Mouse (Mus musculus) G1E (cell line): ENCODE data around the gene Fyco1. TPM values are rescaled to one million over a fixed set of nuclear protein-coding genes. Genes with fewer than 3 reads are reported as not detected.

Source experiments
- ATAC-seq: 2 replicates; pipeline ENCODE4 v1.8.0; 2016; ENCODE audit warnings: mild to moderate bottlenecking; ENCODE audit not compliant: insufficient number of reproducible peaks, poor library complexity, low FRiP score, severe bottlenecking; ENCODE audit errors: extremely low read depth
- DNase-seq: peaks from one replicate; pipeline ENCODE4 v3.0.0; 2012; ENCODE audit warnings: low spot score
- H3K27me3 ChIP-seq: 2 replicates; pipeline ENCODE4 v1.6.1; 2012; ENCODE audit warnings: mild to moderate bottlenecking, low read length, inconsistent platforms; ENCODE audit not compliant: insufficient read depth
- H3K36me3 ChIP-seq: replicated peaks from 2 replicates; pipeline ENCODE3; 2012; ENCODE audit warnings: mild to moderate bottlenecking, inconsistent platforms
- H3K4me1 ChIP-seq: 2 replicates; pipeline ENCODE4 v1.6.1; 2012; ENCODE audit warnings: low read depth, low read length, inconsistent platforms, mixed read lengths; ENCODE audit not compliant: insufficient read depth
- H3K4me3 ChIP-seq: 2 replicates; pipeline ENCODE4 v1.5.1; 2012; ENCODE audit warnings: low read depth, mild to moderate bottlenecking, inconsistent platforms, low read length, moderate library complexity, mixed read lengths
- H3K9me3 ChIP-seq: replicated peaks from 2 replicates; pipeline ENCODE4 v1.6.1; 2012; ENCODE audit warnings: inconsistent platforms
- CTCF ChIP-seq: IDR thresholded peaks from 2 replicates; pipeline ENCODE4 v1.5.1; 2012; ENCODE audit warnings: low read depth, low read length, inconsistent platforms, mixed read lengths
- GATA1 ChIP-seq: IDR thresholded peaks from 2 replicates; pipeline ENCODE4 v1.6.1; 2012; ENCODE audit warnings: borderline replicate concordance, low read length, inconsistent platforms, mixed read lengths
- GATA2 ChIP-seq: IDR thresholded peaks from 2 replicates; pipeline ENCODE4 v1.6.1; 2012; ENCODE audit warnings: low read depth, low read length, inconsistent platforms, borderline replicate concordance
- POLR2AphosphoS5 ChIP-seq: IDR thresholded peaks from 2 replicates; pipeline ENCODE4 v1.6.1; 2012; ENCODE audit warnings: low read depth, low read length, inconsistent platforms; ENCODE audit not compliant: insufficient replicate concordance
- TAL1 ChIP-seq: conservative IDR thresholded peaks from 2 replicates; pipeline ENCODE4 v1.6.1; 2012; ENCODE audit warnings: low read depth, low read length, inconsistent platforms, mixed read lengths
- polyA plus RNA-seq: library from polyadenylated mRNA; stranded (reverse); fragments of >175 nt; gene quantifications from 2 replicates; pipeline ENCODE4 v1.2.3, GENCODE M21; 2012
- total RNA-seq, 2 experiments: library from RNA; stranded (forward) in 1 of 2; stranded (reverse) in 1 of 2; fragments of 200-1000 nt in 1 of 2; fragments of >200 nt in 1 of 2; fragmentation: Nextera tagmentation in 1 of 2; gene quantifications; 2 replicates each; pipeline ENCODE4 v1.2.3; 2014 to 2017

The Fyco1 gene
- total and polyA plus RNA-seq, 3 experiments = 2.4 to 29.6 (median 12.1) TPM

DNA sequence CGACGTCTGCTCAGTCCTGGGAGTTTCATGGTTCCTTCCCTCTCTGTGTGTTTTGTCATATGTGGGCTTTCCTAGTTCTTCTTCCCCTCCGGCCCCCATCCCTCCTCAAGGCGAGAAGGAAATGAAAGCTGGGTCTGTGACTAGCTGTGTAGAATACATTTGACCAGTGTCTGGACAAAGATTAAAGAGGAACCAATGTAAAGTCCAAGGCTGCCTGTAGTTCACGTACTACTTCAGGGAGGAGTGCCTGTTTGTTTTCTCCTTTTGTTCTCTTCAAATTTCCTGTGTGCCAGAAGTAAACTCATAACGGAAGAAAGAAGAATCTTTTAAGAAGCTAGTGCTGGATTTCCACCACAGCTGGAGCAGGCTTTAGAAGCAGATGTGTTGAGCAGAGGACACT is 82.2 kb downstream of the Fyco1 start:
- Histone ChIP-seq H3K4me3 (no peak overlapping the region), H3K4me1 (peaks cover 2% of the 10 kb centered on the region; the same call in 1 of the 2 replicates), H3K36me3 (no peaks in the 10 kb centered on the region), H3K9me3 (no peaks in the 10 kb centered on the region), H3K27me3 (peaks cover 26% of the 10 kb centered on the region)
- ATAC-seq (no peak), DNase-seq (no peak)
- no peak for TF ChIP-seq POLR2AphosphoS5
- no peak for TF ChIP-seq CTCF
- TF ChIP-seq TAL1 = no peak
- TF ChIP-seq GATA2 = no peak
- TF ChIP-seq GATA1 = no peak

DNA sequence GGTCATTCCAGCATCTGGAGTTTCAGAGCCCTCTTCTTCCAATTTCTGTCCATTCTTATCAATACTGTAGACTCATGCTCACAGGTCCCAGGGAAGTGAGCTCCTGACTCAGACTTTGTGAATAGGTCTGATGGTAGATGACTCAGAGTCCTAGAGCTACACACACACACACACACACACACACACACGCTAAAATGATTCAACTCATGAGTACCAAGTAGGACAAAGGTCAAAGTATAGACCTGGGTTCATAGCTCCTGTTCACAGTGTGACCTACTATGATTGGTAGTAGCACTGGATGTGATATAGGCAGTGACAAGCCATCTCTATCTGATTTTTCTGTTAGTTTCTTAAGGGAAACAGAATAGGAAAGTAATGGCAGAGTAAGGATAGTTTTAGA is 83.3 kb downstream of the Fyco1 start:
- Histone ChIP-seq H3K27me3 (peaks cover 23% of the 10 kb centered on the region), H3K36me3 (no peaks in the 10 kb centered on the region), H3K4me3 (no peak overlapping the region), H3K9me3 (no peaks in the 10 kb centered on the region), H3K4me1 (peaks cover 6% of the 10 kb centered on the region)
- ATAC-seq (no peak), DNase-seq (no peak)
- TF ChIP-seq GATA2 = no peak
- TF ChIP-seq CTCF = no peak
- no peak for TF ChIP-seq TAL1
- TF ChIP-seq GATA1 = no peak
- no peak for TF ChIP-seq POLR2AphosphoS5

DNA sequence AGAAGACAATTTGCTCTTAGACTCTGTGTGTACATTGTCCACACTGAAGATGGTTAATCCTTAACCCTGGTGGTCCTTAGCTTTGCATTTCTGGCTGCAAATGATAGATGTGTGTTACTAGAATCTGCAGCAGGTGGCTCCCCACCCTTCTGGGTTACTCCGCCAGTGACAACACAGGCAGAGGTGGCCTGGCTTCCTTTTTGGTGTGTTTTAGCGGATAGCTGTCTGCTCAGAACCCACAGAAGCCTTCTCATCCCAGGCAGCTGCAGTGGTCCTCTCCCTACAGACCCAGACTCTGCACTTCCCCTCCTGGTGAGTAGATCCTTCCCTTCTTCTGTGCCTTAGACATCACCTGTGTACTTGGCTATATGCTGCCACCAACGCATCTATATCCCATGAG is 84.7 kb downstream of the Fyco1 start:
- DNase-seq = no peak
- TF ChIP-seq TAL1 = no peak
- no peak for TF ChIP-seq CTCF
- no peak for TF ChIP-seq GATA1
- no peak for TF ChIP-seq GATA2
- TF ChIP-seq POLR2AphosphoS5 = no peak
- Histone ChIP-seq H3K4me3 (no peak overlapping the region), H3K36me3 (no peaks in the 10 kb centered on the region), H3K27me3 (peaks cover 23% of the 10 kb centered on the region), H3K4me1 (peaks cover 4% of the 10 kb centered on the region), H3K9me3 (no peaks in the 10 kb centered on the region)
- no peak for ATAC-seq

DNA sequence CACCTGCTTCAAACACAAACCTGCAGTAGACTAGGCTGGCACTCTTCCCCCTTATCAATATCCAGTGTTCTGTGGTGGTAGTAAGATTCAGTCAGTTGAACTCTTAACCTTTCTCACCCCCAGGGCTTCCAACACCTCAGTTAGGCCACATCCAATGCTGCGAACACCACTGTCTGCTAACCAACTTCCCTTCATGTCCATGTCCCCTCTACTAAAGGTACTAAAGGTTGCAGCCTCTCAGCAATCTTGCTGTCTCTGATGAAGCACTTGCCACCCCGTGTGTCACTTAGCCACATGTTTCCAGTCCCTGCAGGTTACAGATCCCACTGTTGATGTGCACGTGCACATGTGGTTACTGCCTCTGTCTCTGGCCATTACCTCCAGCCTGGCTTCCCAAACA is 87.9 kb downstream of the Fyco1 start:
- Histone ChIP-seq H3K9me3 (no peaks in the 10 kb centered on the region), H3K4me3 (no peak overlapping the region), H3K27me3 (peaks cover 11% of the 10 kb centered on the region), H3K36me3 (no peaks in the 10 kb centered on the region), H3K4me1 (peaks cover 13% of the 10 kb centered on the region)
- ATAC-seq (no peak), DNase-seq (no peak)
- TF ChIP-seq GATA1 (no peak), CTCF (no peak), GATA2 (no peak), TAL1 (no peak), POLR2AphosphoS5 (no peak)

DNA sequence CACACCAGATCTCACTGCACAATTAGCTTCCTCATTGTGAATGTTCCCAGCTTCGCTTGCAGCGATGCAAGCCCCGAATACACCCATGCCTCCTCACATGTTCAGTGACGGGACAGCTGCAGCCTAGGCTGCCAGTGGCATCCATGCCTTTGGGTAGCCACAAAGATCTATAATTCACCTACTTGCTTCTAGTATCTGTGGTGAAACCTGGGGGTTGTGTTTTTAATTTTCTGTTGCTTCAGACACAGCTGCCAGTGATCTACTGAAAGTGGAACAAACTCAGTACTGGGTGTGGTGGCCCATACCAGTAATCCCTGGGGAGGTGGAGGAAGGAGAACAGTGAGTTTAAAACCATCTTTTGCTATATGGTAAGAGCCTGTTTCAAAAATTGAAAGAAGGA is 88.8 kb downstream of the Fyco1 start:
- DNase-seq (no peak), ATAC-seq (no peak)
- peaks cover 10% of the 10 kb centered on the region for H3K27me3 ChIP-seq
- H3K36me3 ChIP-seq = no peaks in the 10 kb centered on the region
- H3K9me3 ChIP-seq = no peaks in the 10 kb centered on the region
- no peak for TF ChIP-seq GATA1
- TF ChIP-seq TAL1 = no peak
- no peak for TF ChIP-seq POLR2AphosphoS5
- TF ChIP-seq CTCF = no peak
- TF ChIP-seq GATA2 = no peak
- peaks cover 20% of the 10 kb centered on the region for H3K4me1 ChIP-seq
- H3K4me3 ChIP-seq = no peak overlapping the region

DNA sequence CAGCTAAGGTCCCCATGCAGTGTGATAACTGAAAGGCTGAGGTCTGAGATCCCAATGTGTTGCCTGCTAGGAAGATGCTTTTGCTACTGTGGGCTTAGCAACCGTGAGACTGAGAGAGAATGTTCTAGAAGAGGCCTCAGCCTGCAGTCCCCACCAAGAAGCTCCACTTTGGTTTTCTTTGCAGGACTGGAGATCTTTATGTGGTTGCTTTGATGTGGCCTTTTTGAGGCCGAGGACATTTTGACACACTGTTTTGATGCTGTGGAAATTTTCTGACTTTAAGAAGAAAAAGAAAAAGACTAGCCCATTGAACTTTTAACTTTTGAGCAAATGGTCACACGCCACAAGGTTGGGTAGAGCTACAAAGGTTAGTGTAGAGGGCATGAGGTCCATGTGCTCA is 90.9 kb downstream of the Fyco1 start:
- ATAC-seq (no peak), DNase-seq (no peak)
- Histone ChIP-seq H3K36me3 (no peaks in the 10 kb centered on the region), H3K27me3 (peaks cover 2% of the 10 kb centered on the region; the same call in 1 of the 2 replicates), H3K4me3 (no peak overlapping the region), H3K9me3 (no peaks in the 10 kb centered on the region), H3K4me1 (peaks cover 37% of the 10 kb centered on the region)
- no peak for TF ChIP-seq GATA2
- TF ChIP-seq POLR2AphosphoS5 = no peak
- no peak for TF ChIP-seq TAL1
- TF ChIP-seq CTCF = no peak
- TF ChIP-seq GATA1 = no peak

DNA sequence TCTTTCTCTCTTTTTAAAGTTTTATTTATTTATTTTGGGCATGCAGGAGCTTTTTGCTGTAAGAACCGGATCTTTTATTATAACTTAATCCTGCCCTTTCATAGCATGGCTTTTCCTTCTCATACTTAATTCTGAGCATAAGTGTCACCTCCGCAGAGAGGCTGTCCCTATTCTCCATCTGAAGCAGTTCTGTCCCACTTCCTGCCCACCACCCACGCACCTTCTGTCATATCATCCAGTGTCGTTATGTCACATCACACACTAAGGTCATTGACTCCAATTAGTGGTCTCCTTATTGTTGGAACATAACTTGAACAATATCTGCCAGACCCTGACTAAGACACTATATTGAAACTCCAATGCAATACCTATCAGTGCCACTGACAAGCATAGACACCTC is 93.1 kb downstream of the Fyco1 start:
- Histone ChIP-seq H3K9me3 (no peaks in the 10 kb centered on the region), H3K36me3 (no peaks in the 10 kb centered on the region), H3K27me3 (no peaks in the 10 kb centered on the region), H3K4me3 (no peak overlapping the region), H3K4me1 (peaks cover 36% of the 10 kb centered on the region)
- DNase-seq (no peak), ATAC-seq (no peak)
- no peak for TF ChIP-seq POLR2AphosphoS5
- no peak for TF ChIP-seq GATA2
- no peak for TF ChIP-seq GATA1
- no peak for TF ChIP-seq TAL1
- TF ChIP-seq CTCF = no peak
